Mouse (Mus musculus) heart, adult 2 months (tissue): ENCODE data around the gene Ctnna2.

Source experiments
- CTCF ChIP-seq: fragments of 200-600 bp; IDR thresholded peaks from 2 replicates; pipeline ENCODE4 v1.8.1; 2022; ENCODE audit warnings: antibody characterized with exemption, mild to moderate bottlenecking, moderate library complexity
- EP300 ChIP-seq: fragments of 200-500 bp; IDR thresholded peaks from 2 replicates; pipeline ENCODE4 v1.6.1; 2011; ENCODE audit warnings: low read depth, low read length, control low read depth; ENCODE audit not compliant: insufficient read depth
- POLR2A ChIP-seq: fragments of 200-500 bp; IDR thresholded peaks from 2 replicates; pipeline ENCODE4 v1.6.1; 2011; ENCODE audit warnings: mild to moderate bottlenecking, low read depth, low read length, control low read depth; ENCODE audit not compliant: insufficient read depth

DNA sequence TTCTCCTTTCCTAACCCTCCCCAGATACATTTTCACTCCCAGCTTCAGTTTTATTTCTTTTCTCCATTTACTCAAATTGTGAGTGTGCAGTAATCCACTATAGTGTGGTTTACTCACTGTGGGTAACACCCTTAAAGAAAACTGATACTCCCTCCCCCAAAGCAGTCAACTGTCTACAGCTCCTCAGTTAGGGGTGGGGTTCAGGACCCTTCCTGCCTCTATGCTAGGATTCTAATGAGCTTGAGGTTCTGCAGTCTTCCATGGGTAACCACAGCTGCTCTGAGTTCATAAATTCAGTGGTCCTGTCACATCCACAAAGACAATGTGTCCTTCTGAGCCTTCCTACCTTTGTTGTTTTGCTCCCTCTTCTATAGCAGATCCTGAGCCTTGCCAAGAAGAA lies 954.4 kb downstream of the Ctnna2 start:
- TF ChIP-seq POLR2A: no peak
- TF ChIP-seq CTCF: no peak
- TF ChIP-seq EP300: no peak
